Mouse (Mus musculus) CD4-positive helper T cell, adult 2 months (primary cell): ENCODE results near the gene Cop1.

Experiments used
- DNase-seq: peaks from one replicate; pipeline ENCODE4 v3.0.0-alpha.2; 2012; ENCODE audit warnings: low read depth, missing footprints, low spot score

Gene Cop1

DNA sequence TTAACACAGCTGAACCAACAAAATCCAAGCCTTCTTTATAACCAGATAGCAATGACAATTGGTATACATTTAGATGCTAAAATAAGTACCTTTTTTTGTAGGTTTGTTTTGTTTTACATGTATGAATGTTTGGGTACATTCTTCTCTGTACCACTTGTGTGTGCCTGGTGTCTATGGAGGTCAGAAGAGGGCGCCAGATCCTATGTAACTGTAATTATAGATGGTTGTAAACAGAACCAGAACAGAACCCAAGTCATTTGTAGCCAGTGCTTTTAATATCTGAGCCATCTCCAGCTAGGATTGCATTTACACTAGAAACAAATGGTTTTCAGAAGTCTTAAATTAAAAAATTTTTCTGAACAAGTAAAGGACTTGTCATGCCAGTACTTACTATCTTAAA lies 54.7 kb downstream of the Cop1 start:
- peak; percentile 5 for DNase-seq

GRCm38 (mm10) chr1:159290219-159290618 lies 58.1 kb downstream of the Cop1 start:
- peak; percentile 15 for DNase-seq

DNA sequence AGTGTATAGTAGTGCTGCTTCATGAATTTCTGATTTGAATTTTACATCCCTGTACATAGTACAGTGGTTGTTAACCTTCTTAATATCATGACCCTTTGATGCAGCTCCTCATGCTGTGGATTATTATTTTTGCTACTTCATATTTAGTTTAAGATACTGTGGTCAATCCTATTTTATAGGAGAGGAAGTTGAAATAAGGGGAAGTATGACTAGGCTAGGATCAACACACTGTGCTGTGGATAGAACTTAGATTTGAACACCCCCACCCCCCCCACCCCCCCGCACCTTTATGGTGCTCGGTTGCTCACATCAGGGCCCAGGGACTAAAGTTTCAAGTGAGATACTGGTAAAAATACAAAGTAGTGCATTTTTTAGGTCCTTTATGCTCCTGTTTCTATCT lies 58.7 kb downstream of the Cop1 start:
- DNase-seq: no peak

DNA sequence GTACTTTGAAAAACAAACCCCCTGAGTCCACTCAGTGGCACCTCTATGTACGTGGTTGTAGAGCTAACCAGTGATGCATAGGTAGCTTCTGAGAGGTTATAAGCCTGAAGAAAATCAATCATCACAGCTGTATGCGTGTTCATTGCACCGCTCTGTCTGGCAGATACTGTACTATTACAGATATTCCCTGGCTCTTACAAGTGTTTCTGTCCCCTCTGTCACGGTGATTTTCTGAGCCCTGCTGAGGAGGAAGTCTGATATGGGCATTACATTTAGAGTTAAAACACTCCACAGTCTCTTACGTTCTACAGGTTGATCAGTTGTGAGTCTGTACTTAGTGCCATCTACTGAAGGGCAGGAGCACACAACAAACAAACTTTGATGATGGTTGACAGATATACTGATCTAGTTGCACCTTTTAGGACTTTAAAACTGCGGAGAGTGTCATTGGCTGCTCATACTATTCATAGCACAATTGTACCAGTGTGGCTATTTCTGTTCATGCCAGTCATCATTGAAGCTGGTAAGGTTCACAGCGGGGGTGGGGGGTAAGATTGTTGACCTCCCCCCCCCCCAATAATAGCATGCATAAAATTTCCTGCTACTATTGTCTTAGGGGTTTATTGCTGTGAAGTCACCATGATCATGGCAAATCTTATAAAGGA lies 69.4 kb downstream of the Cop1 start:
- no peak for DNase-seq

DNA sequence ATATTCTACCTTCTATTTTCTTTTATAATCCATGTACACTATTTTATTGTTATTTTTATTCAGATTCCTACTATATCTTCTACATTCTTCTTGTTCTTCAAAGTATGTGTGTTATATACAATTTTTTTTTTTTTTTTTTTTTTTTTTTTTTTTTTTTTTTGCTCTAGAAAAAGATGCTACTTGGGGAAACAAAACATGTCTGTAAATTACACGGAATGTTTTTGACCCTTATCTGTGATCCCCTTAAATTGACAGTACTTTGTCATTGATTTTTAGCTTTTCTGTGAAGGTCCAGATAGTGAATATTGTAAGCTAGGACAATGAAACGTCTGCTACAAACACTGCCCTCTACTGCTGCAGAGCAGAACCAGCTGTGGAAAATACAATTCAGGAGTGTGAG lies 81.5 kb downstream of the Cop1 start:
- DNase-seq: no peak

DNA sequence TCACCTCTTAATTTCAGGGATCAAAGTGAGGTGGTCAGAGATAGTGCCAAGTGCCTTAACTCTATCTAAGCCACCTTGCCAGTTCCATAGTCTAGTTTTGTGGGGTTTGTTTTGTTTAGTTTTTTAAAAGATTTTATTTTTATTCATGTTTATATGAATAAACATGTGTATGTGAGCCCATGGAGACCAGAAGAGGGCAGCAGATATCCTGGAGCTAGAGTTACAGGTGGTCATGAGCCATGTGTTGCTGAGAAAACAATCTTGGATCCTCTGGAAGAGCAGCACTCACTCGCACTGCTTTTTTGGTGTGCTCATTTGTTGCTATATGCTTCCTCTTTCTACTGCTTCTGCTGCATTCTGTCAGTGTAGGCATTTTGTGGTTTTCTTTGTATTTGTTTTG lies 90.5 kb downstream of the Cop1 start:
- no peak for DNase-seq

DNA sequence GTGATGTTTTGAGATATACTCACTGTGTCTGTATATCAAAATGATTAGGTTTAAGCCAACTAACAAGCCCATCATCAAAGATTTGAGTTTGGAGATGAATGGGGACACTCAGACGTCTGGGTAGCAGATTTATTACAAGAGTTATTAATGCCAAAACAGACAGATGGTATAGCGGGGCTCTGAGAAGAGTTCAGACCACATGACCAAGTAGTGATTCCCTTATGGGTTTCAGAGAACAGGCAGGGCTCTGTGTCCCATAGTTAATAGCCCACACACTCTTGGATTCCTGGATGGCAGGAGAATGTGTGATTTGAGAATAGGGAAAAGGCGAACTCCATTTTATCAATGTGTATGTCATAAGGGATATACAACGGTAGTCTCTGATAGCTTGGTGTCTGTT lies 98.9 kb downstream of the Cop1 start:
- no peak for DNase-seq

DNA sequence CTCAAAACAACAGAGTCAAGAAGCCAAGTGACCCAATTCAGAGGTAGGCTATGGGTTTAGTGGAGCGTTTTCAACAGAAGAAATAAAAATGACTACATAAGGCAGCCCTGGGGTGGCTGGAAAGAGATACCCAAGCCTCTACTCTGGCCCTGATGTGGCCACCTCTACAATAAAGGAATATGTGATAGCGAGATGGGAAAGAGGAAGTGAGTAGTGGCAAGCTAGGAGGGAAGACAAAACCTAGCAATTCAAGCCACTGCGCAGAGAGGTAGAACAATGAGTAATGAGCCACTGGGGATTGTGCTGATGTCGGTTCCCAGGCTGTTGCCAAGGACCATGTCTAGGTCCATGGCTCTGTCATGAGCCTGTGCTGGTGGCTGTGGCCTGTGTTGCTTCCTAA lies 102.0 kb downstream of the Cop1 start:
- DNase-seq: no peak

DNA sequence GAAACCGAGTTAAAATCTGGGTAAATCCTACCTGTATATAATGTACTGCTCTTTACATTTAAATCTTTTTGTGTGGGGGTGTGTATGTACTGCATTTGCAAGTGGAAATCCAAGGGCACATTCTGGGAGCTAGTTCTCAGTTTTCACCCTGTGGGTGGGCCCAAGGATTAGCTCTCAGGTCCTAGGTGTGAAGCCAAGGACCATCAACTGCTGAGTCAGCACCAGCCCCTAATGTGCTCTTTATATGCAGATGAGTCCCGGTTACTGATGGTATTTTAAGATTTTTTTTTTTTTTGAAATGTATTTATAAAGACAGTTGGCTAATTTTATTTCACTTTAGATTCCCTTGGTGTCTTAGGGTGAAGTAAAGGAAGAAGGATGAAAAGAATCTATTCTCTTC lies 110.2 kb downstream of the Cop1 start:
- DNase-seq: no peak

DNA sequence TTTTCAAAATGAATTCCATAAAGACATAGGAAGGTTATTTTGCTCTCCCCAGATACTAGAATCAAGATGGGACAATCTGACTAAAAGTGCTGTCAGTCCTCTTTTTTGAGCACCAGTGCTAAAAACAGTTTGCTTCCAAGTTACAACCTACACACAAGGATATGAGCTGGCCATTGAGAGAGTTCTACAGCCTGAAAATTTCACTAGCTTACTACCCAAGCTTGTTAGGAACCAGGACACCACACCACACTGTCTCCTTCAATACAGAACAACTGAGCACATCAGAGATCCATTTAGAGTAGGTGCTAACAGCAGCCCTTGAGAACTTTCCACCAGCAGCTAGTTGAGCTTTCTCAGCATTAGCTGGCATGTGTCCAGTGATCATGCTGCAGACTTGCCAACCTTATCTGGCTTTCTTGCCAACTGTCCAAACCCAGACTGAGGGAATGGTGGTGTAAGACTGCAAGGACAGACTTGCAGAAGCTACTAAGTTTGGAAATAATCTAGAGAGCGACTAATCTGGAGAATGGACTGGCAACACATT lies 123.0 kb downstream of the Cop1 start:
- DNase-seq: no peak

DNA sequence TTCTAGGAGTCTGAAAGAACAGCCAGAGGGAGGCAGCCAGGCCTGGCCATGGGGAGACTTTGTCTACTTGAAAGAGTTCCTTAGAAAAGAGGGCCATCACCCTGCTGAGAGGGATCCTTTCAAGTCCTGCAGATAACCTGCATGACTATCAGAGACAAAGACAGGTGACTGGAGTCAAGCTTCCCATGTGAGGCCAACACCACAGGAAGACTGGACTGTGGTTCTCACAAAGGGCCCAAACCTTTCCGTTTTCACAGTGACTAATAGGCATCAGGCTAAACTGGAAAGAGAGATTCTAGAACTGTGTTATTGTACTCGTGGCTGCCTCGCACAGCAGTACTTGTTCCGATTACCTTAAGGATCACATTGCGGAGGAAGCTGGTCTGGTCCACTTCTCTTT lies 126.6 kb downstream of the Cop1 start:
- DNase-seq: no peak

DNA sequence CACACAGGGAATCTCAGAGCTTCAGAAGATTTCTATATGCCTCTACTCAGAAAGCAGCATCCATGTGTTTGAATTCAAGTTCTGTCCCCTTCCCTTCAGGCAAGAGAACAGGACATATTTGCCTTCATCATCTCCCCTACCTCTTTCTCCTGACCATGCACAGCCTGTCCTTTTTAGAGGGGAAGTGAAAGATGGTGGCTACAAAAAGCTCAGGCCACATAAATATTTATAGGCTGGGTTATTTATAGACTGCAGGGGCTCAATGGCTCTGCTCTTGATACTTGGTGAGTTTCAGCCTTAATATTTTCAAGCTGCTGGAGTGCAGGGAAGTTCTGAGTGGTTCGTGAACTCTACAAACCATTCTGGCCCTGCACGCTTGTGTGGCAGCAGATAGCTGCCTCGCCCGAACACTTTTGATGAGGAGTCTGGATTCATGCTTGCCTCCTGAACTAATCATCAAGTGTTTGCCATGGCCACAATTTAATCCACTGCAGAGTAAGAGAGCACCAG lies 139.8 kb downstream of the Cop1 start:
- no peak for DNase-seq

DNA sequence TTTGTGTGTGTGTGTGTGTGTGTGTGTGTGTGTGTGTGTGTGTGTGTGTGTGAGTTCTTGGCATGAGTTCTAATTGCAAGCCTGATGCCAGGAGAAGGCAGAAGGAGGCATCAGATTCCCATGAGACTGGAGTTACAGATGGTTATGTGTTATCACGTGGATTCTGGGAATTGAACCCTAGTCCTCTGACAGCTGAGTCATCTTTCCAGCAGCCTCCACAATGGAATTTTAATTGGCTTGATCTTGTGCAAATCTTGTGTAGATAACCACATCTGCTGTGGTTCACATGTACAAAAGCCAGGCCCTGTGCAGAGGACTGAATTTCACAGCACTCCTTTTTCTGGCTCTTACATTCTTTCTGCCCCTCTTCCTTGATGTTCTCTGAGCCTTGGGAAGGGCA lies 150.1 kb downstream of the Cop1 start:
- no peak for DNase-seq

GRCm38 (mm10) chr1:159382916-159383315 lies 150.8 kb downstream of the Cop1 start:
- no peak for DNase-seq

DNA sequence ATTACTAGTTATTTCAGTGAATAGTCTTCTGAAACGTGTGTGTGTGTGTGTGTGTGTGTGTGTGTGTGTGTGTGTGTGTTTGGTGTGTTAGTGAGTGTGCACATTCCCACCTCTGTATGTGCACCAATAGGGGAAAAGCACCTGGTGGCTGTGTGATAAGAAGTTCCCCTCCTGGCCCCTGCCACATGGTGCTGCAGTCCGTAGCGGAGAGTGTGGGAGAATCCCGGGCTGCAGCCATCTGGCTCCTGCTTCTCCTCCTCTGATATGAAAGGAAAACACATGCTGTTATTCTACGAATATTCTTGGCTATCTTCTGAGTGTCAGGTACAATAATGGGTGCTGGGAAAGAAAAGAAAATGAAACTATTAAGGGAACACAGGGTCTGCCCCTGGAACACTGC lies 154.3 kb downstream of the Cop1 start:
- no peak for DNase-seq

DNA sequence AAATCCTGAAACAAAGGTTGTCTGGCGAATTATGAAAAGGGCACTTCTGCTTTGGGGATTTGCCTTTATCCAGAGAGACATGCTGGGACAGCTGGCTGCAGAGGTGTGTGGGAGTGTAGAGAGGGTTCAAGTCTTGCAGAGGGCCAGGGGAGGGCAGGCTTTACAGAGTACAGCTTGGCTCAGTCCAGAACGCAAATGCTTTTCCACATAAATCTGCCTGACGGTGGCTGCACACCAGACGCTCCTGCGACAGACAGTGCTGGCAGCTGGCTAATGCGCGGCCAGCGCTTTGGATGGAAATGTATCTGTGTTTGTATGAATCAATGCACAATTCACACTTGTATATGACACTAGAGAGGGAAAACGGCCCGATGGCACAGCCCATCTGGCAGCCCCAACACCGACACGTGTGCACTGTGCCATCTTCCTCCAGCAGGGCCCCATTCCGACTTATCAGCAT lies 156.5 kb downstream of the Cop1 start:
- no peak for DNase-seq

DNA sequence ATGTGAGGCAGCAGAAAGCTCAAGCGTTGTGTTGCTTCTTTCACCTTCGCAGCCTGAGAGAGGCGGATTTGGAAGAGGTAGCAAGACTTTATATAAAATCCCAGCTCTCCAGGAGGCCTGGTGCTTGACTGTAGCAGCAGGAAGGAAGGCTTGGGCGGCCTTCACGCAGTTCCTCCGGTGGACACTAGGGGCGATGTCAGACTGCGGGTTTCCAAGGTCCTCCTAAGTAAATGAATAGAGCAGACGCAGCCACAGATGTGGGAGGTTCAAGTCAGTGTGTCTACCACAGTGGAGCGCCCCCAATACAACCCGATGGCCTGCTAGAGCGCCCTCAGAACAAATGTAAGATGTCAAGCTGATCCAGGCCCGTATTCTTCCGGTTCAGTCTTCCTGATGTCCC lies 157.9 kb downstream of the Cop1 start:
- DNase-seq: peak; percentile 51

GRCm38 (mm10) chr1:159392667-159393066 lies 160.5 kb downstream of the Cop1 start:
- no peak for DNase-seq

DNA sequence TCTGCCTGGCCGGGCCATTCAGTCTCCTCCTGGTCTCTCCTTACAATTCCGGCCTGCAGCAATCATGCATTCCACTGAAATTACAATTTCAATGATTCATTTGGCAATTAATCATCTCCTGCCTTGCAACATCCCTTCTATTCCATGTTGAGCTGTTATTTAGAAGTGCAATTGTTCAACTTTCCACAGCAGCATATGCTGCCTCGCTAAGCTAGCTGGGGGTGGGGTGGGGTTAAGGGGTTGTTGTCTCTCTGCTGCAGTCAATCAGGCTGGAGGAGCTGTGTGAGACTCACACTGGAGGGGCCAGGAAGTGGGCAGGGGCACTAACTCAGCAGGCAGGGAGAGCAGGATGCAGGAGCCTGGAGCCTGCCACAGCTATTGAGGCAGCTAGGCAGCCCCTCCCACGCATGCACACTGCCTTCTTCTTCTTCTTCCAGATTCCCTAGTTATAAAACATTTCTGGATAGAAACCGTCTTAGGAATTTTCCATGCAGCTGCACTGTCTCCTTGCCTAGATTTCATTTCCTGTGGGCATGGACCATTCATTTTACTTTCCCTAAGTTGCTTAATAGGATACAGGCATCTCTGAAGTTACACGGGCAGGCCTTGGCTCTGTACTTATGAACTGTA lies 161.1 kb downstream of the Cop1 start:
- DNase-seq: no peak

- no peak for DNase-seq
These were observed 161.8 kb downstream of the Cop1 start for GRCm38 (mm10) chr1:159393931-159394330.

- DNase-seq: peak; percentile 21
These were observed 164.4 kb downstream of the Cop1 start for GRCm38 (mm10) chr1:159396515-159396914.
